Mouse (Mus musculus): ENCODE measurements around the gene Oasl2.
A peak's percentile ranks its signal among the peaks of the same experiment; 100 is the strongest.
"Not testable (repeated sequence)": the region's sequence is repeated elsewhere in the genome, so short reads cannot be mapped to it uniquely, and the experiment has no call there.

The Oasl2 gene

DNA sequence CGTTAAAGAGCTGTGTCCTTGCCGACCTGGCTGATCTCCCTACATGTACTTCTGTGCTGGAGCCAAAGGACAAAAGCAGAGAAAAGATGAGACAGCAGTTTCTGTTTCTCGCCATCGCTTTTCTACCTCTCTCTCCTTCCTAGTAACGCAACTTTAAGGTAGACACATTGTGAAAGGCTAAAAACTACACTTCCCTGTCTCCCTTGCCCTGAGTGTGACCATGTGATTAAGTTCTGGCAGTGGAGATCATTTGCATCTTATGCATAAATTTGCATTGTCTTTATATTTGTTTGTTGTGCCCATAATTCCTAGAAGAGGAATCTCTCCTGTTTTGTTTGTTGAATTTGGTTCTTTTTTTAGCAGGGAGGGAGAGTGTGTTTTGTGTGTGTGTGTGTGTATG lies 19.1 kb downstream of the Oasl2 start:
- DNase-seq (ENCODE audit: low spot score), result no peak

DNA sequence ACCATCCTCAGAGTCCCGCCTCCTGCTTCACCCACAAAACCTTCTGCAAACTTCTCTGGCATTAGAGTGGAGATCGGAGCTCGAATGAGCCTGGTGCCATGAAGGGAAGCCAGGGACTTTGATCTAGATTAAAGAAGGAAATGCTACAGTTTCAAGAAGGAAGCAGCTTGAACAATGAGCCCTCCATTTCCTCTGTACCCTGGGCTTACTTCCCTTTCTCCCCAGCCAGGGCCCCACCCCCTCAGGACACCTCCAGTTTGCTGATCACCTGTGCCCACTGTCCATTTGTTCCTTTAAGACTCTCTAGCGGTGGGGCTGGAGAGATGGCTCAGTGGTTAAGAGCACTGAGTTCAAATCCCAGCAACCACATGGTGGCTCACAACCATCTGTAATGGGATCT lies 20.0 kb downstream of the Oasl2 start:
- DNase-seq (ENCODE audit: low spot score), result no peak

DNA sequence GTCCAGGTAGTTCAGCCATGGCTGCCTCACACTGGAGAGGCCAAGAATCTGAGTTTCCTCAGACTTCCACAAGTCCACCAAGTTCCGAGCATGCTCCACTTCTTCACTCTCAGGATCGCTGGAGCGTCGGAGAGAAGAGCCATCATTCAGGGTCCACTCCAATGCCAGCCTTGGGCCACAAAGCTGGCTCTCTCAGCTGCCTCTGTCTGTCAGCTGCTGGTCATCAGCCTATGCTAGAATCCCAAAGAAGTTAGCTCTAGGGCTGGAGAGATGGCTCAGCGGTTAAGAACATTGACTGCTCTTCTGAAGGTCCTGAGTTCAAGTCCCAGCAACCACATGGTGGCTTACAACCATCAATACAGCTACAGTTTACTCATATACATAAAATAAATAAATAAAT lies 20.6 kb downstream of the Oasl2 start:
- DNase-seq (ENCODE audit: low spot score), result not testable (repeated sequence)

DNA sequence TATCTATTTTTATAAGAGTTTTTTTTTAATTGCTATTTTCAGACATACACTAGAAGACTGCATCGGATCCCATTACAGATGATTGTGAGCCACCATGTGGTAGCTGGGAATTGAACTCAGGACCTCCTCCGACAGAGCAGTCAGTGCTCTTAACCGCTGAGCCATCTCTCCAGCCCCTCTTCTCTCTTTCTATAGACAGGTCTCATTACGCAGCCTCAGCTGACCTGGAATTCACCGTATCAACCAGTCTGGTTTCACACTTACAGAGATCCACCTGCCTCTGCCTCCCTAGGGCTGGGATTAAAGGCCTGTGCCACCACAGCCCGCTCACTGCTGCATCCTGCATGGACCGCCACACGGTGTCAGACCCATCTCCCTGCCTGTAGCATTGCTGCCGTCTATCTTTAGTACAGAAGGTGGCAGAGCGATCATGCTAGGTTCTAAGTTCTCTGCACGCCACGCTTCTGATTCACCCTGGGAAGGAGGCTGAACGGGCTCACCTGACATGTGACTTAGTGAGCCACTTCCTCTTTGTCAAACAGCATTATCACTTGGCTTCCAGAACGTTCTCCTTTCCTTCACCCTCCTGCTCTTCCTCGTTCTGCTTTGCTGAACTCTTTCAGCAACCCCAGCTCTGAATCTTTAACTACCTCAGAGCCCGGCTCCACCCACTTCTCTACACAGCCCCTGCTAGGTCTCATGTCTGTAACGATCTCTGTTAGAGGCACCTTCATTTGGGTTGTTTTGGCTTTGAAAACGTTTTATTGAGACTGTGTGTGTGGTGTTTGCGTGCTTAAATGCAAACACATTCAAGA lies 25.0 kb downstream of the Oasl2 start:
- DNase-seq (ENCODE audit: low spot score), result no peak

DNA sequence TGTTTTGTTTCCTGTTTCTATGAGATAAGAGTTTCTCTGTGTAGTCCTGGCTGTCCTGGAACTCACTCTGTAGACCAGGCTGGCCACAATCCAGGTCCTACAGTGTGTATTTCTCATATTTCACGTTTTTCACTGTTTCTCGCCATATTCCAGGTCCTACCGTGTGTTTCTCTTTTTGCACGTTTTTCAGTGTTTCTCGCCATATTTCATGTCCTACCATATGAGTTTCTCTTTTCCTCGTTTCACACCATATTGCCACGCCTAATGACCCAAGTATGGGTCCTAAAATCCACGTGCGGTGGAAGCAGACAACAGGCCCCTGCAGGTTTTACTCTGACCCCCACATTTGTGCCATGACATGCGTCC lies 25.6 kb downstream of the Oasl2 start:
- no peak for DNase-seq (ENCODE audit: low spot score)

DNA sequence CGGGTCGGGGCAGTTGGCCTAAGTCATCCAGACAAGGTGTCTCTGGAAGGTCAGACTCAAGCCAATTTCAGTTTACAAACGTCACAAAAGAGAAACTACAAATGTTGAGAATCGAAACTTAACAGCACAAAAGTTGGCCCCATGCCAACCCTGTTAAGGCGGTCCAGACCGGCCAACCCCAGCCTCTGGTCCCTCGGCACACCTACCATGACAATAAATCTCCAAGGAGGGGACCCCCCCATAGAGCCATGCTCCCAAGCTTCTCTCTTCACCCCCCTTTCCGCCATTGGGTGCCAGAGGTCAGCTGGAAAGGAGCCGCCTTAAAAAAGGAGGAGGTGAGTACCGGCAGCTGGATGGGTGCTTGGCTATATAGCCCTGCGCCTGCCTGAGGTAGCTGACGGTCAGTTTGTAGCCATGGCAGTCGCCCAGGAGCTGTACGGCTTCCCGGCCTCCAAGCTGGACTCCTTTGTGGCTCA lies 26.3 kb downstream of the Oasl2 start, which contains the start of gene Oasl1:
Gene Oasl1, plus strand, starts transcription at position 243 of the 476 bp plus-strand sequence.
- DNase-seq (ENCODE audit: low spot score), result no peak

DNA sequence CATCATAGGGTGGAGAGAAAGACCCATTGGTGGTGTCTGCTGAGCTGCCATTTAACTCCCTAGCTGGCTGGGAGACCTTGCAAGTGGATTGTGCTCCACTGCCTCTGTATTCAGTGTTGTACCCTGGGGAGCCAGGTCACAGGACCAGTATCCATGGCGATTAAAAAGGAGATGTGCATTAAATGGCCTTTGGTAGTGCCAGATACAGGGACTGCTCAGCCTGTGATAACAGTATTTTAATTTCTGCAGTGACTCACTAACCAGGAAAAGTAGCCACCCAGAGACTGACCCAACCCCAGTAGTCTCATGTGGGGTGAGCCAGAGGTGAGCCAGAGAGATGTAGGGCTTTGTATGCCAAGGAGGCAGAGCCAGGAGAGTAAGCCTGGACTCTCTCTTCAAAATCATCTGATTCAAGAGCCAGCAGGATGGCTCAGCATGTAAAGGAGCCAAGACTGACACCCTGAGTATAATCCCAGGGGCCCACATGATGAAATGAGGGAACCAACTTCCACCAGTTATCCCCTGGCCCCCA lies 29.5 kb downstream of the Oasl2 start:
- DNase-seq (ENCODE audit: low spot score), result no peak

DNA sequence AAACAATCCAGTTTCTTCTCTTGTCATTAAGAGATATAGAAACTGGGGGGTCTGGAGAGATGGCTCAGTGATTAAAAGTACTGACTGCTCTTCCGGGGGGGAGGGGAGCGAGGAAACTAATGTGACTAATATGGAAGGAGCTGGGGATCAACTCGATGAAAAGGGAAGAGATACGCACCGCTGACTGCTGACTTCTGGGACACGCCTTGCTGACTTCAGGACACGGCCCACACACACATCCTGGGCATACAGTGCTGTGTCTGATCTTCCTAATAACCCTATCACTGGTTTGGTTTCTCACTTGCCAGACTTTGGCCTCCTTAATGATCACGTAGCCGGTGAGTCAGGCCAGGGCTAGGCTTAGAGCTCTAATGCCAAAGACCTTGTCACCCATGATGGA lies 30.0 kb downstream of the Oasl2 start:
- DNase-seq (ENCODE audit: low spot score), result no peak

DNA sequence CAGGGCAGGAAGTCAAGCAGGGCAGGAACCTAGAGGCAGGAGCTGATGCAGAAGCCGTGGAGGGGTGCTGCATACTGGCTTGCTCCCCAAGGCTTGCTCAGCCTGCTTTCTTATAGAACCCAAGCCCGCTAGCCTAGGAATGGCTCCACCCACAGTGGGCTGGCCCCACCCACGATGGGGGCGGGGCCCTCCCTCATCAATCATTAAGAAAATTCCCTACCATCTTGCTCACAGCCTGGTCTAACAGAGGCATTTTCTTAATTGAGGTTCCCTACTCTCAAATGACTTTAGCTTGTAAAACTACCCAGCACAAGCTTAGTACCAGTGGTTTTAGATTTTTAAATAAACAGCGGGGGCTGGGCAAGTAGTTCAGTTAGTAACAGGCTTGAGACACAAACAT lies 34.9 kb downstream of the Oasl2 start:
- no peak for DNase-seq (ENCODE audit: low spot score)

DNA sequence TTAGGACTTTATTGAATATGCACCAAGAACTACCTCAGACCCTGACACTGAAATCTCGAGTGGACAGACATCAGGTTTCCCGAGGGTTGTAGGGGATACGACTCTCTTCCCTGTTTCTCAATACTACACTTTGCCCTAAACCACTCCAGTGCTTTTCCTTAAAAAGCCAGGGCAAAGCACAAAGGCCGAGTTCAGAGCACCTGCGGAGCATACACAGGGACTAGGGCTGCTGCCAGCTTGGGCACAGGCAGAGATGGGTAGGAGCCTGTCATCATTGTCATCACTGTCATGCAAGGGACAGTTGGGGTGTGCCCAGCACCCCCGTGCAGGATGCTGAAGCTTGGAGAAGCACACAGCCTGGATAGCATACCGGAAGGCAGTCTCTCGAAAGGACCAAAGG lies 36.5 kb downstream of the Oasl2 start:
- DNase-seq (ENCODE audit: low spot score), result no peak

DNA sequence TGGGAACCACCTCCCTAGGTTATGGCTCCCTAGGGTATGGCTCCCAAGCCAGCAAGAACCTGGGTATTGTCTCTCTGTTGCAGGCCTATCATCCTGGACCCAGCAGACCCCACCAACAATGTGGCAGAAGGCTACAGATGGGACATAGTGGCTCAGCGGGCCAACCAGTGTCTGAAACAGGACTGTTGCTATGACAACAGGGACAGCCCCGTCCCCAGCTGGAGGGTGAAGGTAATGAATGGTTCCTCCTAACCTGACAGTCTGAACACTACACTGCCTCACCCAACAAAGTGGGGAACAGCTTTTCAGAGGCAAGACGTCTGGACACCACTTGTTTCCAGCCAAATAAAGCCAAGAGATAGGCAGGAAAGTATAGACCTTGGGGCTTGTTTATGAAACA lies 39.1 kb downstream of the Oasl2 start:
- peak; percentile 63 for DNase-seq (ENCODE audit: low spot score)

DNA sequence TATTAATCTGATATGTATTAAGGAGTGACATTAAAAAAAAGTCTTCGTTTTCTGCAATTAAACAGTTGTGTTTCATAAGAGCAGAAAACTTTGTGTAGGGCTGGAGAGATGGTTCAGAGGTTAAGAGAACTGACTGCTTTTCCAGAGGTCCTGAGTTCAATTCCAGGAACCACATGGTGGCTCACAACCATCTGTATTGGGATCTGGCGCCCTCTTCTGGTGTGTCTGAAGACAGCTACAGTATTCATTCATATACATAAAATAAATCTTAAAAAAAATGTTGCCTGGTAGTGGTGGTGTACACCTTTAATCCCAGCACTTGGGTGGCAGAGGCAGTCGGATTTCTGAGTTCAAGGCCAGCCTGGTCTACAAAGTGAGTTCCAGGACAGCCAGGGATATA lies 44.4 kb downstream of the Oasl2 start:
- not testable (repeated sequence) for DNase-seq (ENCODE audit: low spot score)

DNA sequence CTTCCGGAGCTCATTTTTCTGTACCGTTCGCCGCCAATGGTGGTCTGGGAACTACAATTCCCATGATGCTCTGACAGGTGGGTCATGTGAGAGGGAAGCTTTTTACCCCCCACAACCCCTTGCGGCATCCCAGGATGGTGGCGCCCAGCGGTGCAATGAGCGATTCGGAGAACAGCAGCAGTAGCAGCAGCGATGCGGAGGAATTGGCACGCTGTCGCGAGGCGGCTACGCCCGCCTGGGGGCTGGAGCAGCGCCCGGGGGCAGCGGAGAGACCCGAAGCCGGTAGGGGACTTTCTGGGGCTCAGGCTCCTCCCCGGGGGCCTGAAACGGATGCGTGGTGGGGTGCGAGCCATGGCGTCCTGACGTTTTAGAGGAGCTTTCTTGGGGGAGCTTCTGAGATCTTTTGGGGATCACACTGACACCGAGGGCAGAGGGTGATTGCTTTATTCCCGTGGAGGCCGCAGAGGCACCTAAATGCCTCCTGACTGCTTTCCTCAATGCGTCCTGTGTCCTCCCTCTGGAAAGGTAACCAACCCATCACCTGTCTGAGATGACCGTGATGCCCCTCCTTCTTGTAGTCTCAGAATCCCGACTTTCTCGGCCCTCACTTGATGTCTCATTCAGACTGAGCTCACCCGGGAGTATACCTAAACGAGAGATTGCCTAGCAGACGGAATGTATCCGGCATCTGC lies 45.5 kb downstream of the Oasl2 start, which contains the start of gene 2210016L21Rik:
Gene 2210016L21Rik, plus strand, starts transcription at position 85 of the 692 bp plus-strand sequence.
- peak; percentile 96 for DNase-seq (ENCODE audit: low spot score)

DNA sequence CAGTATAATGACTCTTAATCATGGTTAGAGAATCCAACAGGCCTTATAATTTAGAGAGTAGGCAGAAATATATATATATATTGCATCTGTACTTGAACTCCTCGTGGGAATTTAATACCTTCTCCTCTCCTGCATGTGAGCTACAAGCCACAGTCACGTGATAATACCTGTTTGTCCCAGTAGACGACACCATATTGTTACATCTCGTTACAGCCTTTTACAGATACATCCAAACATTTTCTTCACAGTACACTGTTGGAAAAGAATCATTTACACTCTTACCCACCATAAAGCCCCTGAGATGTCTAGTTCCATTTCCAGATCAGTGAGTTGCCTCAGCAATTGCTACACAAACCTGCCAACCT lies 46.0 kb downstream of the Oasl2 start:
- no peak for DNase-seq (ENCODE audit: low spot score)

DNA sequence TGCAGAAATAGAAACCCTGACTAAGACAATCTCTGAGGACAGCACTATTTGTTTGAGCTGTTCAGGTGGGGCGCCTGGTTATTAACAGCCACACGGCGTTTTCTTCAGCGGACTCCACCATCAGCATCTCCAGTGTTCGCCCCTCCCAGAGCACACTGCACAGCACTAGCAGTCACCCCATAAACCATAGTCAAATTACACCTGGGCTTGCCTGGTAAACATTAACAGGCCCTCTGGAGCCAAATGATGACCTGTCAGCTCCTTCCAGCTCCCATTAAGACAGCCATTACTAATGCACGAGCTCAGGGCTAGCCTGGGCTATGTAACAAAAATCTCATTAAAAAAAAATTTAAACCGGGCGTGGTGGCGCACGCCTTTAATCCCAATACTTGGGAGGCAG lies 48.3 kb downstream of the Oasl2 start:
- no peak for DNase-seq (ENCODE audit: low spot score)

DNA sequence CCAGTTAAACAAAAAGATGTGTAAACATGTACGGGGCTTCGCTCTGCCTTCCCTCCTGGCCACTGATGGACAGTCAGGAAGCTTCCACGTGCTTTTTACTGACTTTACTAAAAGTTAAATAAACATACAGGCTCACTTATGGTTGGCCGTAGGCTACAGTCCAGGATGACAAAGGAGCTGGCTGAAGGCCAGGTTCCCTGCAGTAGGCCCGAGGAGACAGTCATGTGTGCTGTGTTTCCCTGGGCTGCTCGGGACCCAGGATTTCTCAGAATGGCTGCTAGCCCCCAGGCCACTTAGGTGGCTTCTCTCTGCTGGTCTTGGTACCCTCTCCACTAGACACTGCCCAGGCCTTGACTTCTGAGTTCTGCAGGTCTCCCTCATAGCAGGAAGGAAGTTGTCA lies 52.2 kb downstream of the Oasl2 start:
- DNase-seq (ENCODE audit: low spot score), result no peak

DNA sequence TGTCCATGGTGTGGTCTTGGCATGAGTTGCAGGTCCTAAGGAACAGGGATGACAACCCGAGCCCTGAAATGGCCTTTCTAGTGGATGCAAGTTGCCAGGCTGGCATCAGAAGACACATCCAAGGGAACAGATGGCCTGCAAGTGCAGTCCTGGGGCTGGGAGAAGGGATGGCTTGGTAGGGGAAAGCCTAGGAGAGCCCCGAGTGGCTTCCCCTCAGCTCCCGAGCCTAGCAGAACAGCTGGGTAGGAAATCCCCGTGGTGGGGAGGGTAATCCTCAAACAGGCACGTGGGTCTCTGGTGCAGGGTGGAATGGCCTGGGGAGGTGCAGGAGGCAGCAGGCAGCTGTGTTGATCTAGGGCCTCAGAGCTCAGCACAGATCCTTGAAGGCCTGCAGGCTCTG lies 52.6 kb downstream of the Oasl2 start:
- DNase-seq (ENCODE audit: low spot score), result no peak

DNA sequence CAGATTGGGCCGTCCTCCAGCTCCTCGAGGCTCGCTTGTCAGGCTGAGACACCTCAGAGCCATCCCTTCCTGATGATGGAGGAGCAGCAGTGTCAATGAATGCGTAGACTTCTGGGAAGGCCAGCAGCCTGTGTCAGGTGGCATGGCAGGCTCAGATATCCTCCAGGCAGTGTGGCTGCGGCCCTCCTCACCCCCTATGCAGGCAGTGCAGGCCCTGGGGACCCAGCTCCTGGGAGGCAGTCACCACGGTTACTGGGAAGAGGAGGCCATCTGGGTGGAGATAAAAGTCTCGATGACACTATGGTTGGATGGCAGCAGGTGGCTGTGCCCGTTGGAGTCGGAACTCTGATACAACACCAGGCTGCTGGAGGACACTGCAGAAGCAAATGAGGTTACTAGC lies 53.1 kb downstream of the Oasl2 start:
- no peak for DNase-seq (ENCODE audit: low spot score)

DNA sequence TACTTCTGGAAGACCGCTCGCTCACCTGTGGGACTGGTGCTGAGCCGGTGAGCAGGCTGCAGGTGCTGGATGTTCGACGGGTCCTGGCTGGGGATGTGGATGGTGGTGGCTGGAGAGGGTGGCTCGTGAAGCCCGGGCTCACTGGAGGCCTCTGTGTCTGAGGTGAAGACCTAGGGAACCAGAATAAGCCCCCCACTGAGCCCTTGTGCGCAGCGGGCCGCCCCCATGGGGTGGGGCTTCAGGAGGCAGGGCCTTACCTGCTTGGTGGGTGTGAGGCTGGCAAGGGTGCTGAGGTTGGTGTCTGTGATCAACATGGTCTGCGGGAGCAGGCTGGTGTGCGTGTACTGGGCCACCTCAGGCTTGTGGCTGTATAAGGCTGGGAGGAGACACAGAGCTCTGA lies 53.9 kb downstream of the Oasl2 start:
- no peak for DNase-seq (ENCODE audit: low spot score)

DNA sequence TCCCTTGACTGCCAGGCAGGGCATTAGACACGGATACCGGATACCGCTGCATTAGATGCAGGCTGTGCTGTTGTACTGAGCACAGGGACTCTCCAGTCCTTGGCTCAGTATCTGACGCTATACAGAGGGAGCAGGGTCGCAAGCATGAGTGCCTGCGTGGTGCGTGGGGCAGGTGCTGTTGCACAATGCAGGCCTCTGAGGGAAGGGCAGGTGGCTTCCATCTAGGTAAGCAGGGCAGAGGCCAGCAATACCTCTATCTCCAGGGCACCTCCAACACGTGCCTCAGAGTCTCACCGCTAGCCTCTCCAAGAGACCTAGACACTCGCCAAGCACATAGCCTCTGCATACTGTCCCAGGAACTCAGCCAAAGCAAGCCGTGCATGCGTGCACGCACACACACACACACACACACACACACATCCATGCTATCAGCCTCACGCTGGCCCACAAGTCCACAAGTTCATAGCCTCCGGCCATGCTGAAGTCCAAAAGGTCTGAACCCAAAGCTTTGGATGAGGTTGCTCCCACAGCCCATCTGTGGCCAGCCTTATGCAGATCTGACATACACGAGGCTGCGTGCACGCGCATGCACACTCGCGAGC lies 54.6 kb downstream of the Oasl2 start:
- DNase-seq (ENCODE audit: low spot score), result no peak

DNA sequence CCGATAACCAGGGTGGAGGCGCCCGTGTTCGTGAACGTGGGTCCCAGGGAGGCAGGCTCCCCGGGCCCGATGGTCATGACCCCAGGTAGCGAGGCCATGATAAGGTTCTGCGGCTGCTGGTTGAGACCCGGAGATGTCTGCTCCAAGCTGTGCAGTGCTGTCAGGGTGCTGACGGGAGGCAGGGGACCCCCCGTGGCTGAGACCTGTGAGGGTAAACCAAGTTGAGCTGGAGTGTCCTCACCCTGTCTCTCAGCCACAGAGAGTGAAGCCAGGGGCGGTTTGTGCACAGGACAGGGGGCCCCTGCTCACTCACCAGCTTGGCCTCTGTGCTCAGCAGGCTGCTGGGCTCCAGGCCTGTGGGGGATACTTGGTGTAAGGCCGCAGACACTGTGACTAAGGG lies 56.6 kb downstream of the Oasl2 start:
- no peak for DNase-seq (ENCODE audit: low spot score)

DNA sequence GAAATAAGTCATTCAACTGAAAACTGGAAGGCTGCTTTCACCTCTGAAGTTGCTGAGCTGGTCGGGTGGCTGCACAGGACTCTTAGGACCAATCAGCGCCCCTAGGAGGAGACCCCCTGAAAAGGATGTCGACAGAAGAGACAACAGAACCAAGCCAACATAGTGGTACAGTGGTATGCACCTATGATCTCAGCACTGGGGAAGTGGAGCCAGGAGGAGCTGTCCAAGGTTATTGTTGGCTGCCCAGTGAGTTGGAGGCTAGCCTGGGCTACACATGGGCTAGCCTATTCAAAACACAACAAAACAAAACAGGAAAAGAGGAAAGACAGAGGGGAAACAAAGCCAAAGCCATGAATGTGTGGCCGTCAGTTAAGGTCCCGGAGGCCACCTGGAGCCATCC lies 61.3 kb downstream of the Oasl2 start:
- no peak for DNase-seq (ENCODE audit: low spot score)

Data from embryo, embryonic 10 days (tissue).